Mouse (Mus musculus): ENCODE measurements around the gene Smc5. TPM values are rescaled to one million over a fixed set of nuclear protein-coding genes. Genes with fewer than 3 reads are reported as not detected.

Smc5 gene
- total and polyA plus RNA-seq, 2 experiments: 3.1 to 18.4 TPM

DNA sequence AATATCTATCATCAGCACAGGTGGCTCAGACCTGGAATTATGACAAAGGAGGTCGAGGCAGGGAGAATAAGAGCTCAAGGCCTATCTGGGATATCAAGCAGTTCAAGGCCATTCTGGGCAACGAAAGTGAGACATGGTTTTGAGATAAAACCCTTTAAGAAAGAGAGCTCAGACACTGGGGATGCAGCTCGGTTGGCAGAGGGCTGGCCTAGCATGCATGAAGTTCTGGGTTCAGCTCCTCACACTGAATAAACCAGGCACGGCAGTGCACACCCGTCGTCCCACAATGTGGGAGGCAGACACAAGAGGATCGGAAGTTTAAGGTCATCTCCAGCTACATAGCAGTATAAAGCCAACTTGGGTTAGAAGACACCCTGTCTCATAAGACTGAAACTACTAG lies 84.7 kb downstream of the Smc5 start:
- Histone ChIP-seq H3K4me3 (ENCODE audit: insufficient read depth, low read depth, low read length) (no peak overlapping the region), H3K36me3 (ENCODE audit: control insufficient read depth, insufficient read depth, low read length) (no peaks in the 10 kb centered on the region), H3K27me3 (ENCODE audit: control insufficient read depth, insufficient read depth, low read length) (no peaks in the 10 kb centered on the region), H3K79me2 (ENCODE audit: control insufficient read depth, insufficient read depth, low read length) (no peaks in the 10 kb centered on the region), H3K4me1 (ENCODE audit: control insufficient read depth, insufficient read depth, low read length) (no peaks in the 10 kb centered on the region; the same call in 1 of the 2 replicates), H3K9ac (ENCODE audit: low read depth, low read length) (no peak overlapping the region), H3K27ac (replicated peaks; ENCODE audit: insufficient read depth, low read depth, low read length) (no peak overlapping the region)
- 94% methylated on average over 7 of the region's 7 CpGs for WGBS
- no peak for TF ChIP-seq CTCF (IDR thresholded peaks at IDR 0.05; ENCODE audit: low read depth, low read length)
- no peak for TF ChIP-seq POLR2A (IDR thresholded peaks at IDR 0.05; ENCODE audit: extremely low read depth, insufficient read depth, low read length)
- no peak for DNase-seq (ENCODE audit: extremely low read depth, low read depth, low spot score)

DNA sequence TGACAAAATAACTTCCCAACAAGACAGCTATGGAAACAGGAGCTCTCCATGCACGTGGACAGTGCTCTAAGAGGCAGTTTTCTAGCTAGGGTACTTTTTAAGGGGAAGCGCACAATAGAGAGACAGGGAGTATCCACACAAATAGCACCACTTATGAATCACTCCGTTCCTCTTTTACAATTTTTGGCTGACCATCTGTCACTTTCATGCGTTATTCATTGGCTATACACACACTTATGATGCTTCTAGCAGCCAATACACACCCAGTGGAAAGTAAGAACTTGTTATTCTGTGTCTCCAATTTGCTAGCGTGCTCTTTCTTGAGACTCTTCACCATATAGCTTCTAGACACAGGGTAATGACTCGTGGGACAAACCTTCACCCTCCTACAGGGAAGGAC lies 86.0 kb downstream of the Smc5 start:
- H3K4me3 ChIP-seq (ENCODE audit: insufficient read depth, low read depth, low read length): no peak overlapping the region
- WGBS: 97% methylated on average over 6 of the region's 6 CpGs
- no peaks in the 10 kb centered on the region; the same call in 1 of the 2 replicates for H3K4me1 ChIP-seq (ENCODE audit: control insufficient read depth, insufficient read depth, low read length)
- TF ChIP-seq CTCF (IDR thresholded peaks at IDR 0.05; ENCODE audit: low read depth, low read length): no peak
- no peak for TF ChIP-seq POLR2A (IDR thresholded peaks at IDR 0.05; ENCODE audit: extremely low read depth, insufficient read depth, low read length)
- H3K36me3 ChIP-seq (ENCODE audit: control insufficient read depth, insufficient read depth, low read length): no peaks in the 10 kb centered on the region
- no peak overlapping the region for H3K27ac ChIP-seq (replicated peaks; ENCODE audit: insufficient read depth, low read depth, low read length)
- H3K27me3 ChIP-seq (ENCODE audit: control insufficient read depth, insufficient read depth, low read length): no peaks in the 10 kb centered on the region
- no peaks in the 10 kb centered on the region for H3K79me2 ChIP-seq (ENCODE audit: control insufficient read depth, insufficient read depth, low read length)
- DNase-seq (ENCODE audit: extremely low read depth, low read depth, low spot score): no peak
- no peak overlapping the region for H3K9ac ChIP-seq (ENCODE audit: low read depth, low read length)

DNA sequence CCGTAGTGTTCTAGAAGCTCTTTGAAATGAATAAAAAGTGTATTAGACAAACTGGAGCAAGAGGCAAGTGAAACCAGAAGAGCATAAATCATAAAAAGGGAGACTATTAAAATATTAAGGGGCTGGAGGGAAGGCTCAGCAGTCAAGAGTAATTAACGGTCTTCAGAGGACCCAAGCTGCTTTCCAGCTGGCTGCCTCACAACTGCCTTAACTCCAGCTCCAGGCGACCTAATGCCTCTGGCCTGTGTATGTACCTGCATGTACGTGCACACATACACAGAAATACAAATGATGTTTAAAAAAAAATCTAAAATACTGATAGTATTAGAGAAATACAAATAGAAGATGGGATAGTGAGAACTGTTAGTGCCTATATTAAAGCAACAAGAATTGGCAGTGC lies 89.6 kb downstream of the Smc5 start:
- Histone ChIP-seq H3K4me3 (ENCODE audit: insufficient read depth, low read depth, low read length) (no peak overlapping the region), H3K9ac (ENCODE audit: low read depth, low read length) (no peak overlapping the region), H3K36me3 (ENCODE audit: control insufficient read depth, insufficient read depth, low read length) (no peaks in the 10 kb centered on the region), H3K27ac (replicated peaks; ENCODE audit: insufficient read depth, low read depth, low read length) (no peak overlapping the region), H3K79me2 (ENCODE audit: control insufficient read depth, insufficient read depth, low read length) (no peaks in the 10 kb centered on the region), H3K4me1 (ENCODE audit: control insufficient read depth, insufficient read depth, low read length) (no peaks in the 10 kb centered on the region; the same call in 1 of the 2 replicates), H3K27me3 (ENCODE audit: control insufficient read depth, insufficient read depth, low read length) (no peaks in the 10 kb centered on the region)
- no peak for DNase-seq (ENCODE audit: extremely low read depth, low read depth, low spot score)
- 97% methylated on average over 4 of the region's 4 CpGs for WGBS
- TF ChIP-seq CTCF (IDR thresholded peaks at IDR 0.05; ENCODE audit: low read depth, low read length) (no peak), POLR2A (IDR thresholded peaks at IDR 0.05; ENCODE audit: extremely low read depth, insufficient read depth, low read length) (no peak)

DNA sequence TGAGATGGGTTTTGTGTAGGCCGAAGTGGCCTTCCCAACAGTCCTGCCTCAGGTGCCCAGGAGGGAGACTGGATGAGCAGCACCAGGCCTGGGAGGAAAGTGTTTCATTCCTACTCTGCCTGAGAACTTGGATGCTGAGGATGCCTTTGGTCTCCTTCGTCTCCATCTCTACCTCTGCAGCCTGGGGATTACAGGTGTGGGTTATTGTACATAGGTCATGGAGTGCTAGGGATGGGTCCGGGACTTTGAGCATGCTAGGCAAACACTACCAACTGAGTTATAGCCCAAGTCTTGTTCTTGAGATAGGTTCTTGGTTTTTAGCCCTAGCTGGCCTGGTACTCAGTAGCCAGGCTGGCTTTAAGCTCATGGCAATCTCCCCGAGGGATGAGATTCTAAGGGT lies 90.2 kb downstream of the Smc5 start:
- H3K4me3 ChIP-seq (ENCODE audit: insufficient read depth, low read depth, low read length): no peak overlapping the region
- H3K27ac ChIP-seq (replicated peaks; ENCODE audit: insufficient read depth, low read depth, low read length): no peak overlapping the region
- H3K79me2 ChIP-seq (ENCODE audit: control insufficient read depth, insufficient read depth, low read length): no peaks in the 10 kb centered on the region
- DNase-seq (ENCODE audit: extremely low read depth, low read depth, low spot score): no peak
- H3K27me3 ChIP-seq (ENCODE audit: control insufficient read depth, insufficient read depth, low read length): no peaks in the 10 kb centered on the region
- H3K4me1 ChIP-seq (ENCODE audit: control insufficient read depth, insufficient read depth, low read length): no peaks in the 10 kb centered on the region; the same call in 1 of the 2 replicates
- WGBS: 97% methylated on average over 4 of the region's 4 CpGs
- no peaks in the 10 kb centered on the region for H3K36me3 ChIP-seq (ENCODE audit: control insufficient read depth, insufficient read depth, low read length)
- TF ChIP-seq POLR2A (IDR thresholded peaks at IDR 0.05; ENCODE audit: extremely low read depth, insufficient read depth, low read length): no peak
- no peak for TF ChIP-seq CTCF (IDR thresholded peaks at IDR 0.05; ENCODE audit: low read depth, low read length)
- H3K9ac ChIP-seq (ENCODE audit: low read depth, low read length): no peak overlapping the region

DNA sequence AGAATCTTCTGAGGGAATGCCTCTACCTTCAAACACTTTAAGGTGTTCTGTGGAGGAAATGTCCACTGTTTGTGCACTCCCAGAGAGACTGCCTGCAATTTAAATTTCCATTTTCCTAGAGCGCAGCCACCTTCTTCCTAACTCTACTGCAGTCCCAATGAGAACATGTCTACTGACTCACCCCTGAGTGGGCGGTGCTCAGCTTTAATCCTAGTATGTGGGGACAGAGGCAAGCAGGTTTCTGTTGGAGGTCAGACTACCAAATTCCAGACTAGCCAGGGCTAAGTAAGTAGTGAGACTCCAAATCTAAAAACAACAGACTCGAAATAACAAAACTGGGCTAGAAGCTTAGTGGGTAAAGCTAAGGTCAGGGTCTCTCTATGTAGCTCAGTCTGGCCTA lies 95.2 kb downstream of the Smc5 start:
- Histone ChIP-seq H3K9ac (ENCODE audit: low read depth, low read length) (no peak overlapping the region), H3K27me3 (ENCODE audit: control insufficient read depth, insufficient read depth, low read length) (no peaks in the 10 kb centered on the region), H3K4me3 (ENCODE audit: insufficient read depth, low read depth, low read length) (no peak overlapping the region), H3K36me3 (ENCODE audit: control insufficient read depth, insufficient read depth, low read length) (no peaks in the 10 kb centered on the region), H3K4me1 (ENCODE audit: control insufficient read depth, insufficient read depth, low read length) (no peaks in the 10 kb centered on the region), H3K79me2 (ENCODE audit: control insufficient read depth, insufficient read depth, low read length) (no peaks in the 10 kb centered on the region), H3K27ac (replicated peaks; ENCODE audit: insufficient read depth, low read depth, low read length) (no peak overlapping the region)
- no peak for TF ChIP-seq CTCF (IDR thresholded peaks at IDR 0.05; ENCODE audit: low read depth, low read length)
- no peak for TF ChIP-seq POLR2A (IDR thresholded peaks at IDR 0.05; ENCODE audit: extremely low read depth, insufficient read depth, low read length)
- DNase-seq (ENCODE audit: extremely low read depth, low read depth, low spot score): no peak
- WGBS: 94% methylated on average over 3 of the region's 3 CpGs

DNA sequence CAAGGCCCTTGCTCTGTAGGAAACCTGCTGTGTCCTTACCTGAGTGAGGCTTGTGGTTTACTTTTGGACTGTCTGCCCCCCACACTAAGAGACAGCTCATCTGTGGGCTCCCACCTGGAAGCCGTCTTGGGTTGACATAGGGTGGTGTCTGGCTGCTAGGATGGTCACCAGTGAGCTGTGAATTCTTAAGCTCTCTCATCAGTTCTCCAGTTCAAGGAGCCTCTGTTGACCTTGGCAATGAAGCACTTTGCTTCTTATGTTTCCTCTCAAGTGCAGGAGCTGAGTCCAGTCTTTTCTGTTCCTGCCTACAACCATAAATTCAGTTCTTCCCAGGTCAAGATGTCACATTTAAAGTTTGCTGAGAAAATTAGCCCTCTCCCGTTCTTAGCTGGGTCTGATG lies 98.2 kb downstream of the Smc5 start:
- Histone ChIP-seq H3K4me3 (ENCODE audit: insufficient read depth, low read depth, low read length) (no peak overlapping the region), H3K36me3 (ENCODE audit: control insufficient read depth, insufficient read depth, low read length) (no peaks in the 10 kb centered on the region), H3K79me2 (ENCODE audit: control insufficient read depth, insufficient read depth, low read length) (no peaks in the 10 kb centered on the region), H3K4me1 (ENCODE audit: control insufficient read depth, insufficient read depth, low read length) (no peaks in the 10 kb centered on the region), H3K27me3 (ENCODE audit: control insufficient read depth, insufficient read depth, low read length) (no peaks in the 10 kb centered on the region), H3K9ac (ENCODE audit: low read depth, low read length) (no peak overlapping the region), H3K27ac (replicated peaks; ENCODE audit: insufficient read depth, low read depth, low read length) (no peak overlapping the region)
- WGBS: 85% methylated on average over 2 of the region's 2 CpGs
- TF ChIP-seq CTCF (IDR thresholded peaks at IDR 0.05; ENCODE audit: low read depth, low read length): no peak
- TF ChIP-seq POLR2A (IDR thresholded peaks at IDR 0.05; ENCODE audit: extremely low read depth, insufficient read depth, low read length): no peak
- no peak for DNase-seq (ENCODE audit: extremely low read depth, low read depth, low spot score)

All from liver, adult 2 months (tissue).